Mouse (Mus musculus) heart, postnatal 0 days (tissue): ENCODE results near the gene Frrs1l. TPM values are rescaled to one million over a fixed set of nuclear protein-coding genes. Genes with fewer than 3 reads are reported as not detected.

Experiments used
- ATAC-seq: fragments of 200-750 bp; cut with Nextera tagmentation; 2 replicates; pipeline ENCODE4 v1.8.0; 2017; ENCODE audit warnings: low read depth, moderate number of reproducible peaks, moderate library complexity; ENCODE audit not compliant: insufficient read depth
- DNase-seq: peaks from one replicate; pipeline ENCODE4 v3.0.0-alpha.2; 2016; ENCODE audit warnings: low spot score
- H3K27ac ChIP-seq: fragments of 300-500 bp; sonication (generic); 2 replicates; pipeline ENCODE4 v1.5.1; 2014; ENCODE audit warnings: low read depth, mild to moderate bottlenecking
- H3K27me3 ChIP-seq: fragments of 300-500 bp; sonication (generic); 2 replicates; pipeline ENCODE4 v1.6.1; 2014; ENCODE audit warnings: low read length, mixed read lengths; ENCODE audit not compliant: control insufficient read depth, insufficient read depth
- H3K36me3 ChIP-seq: fragments of 300-500 bp; sonication (generic); replicated peaks from 2 replicates; pipeline ENCODE4 v1.6.1; 2014; ENCODE audit warnings: low read length, mixed read lengths; ENCODE audit not compliant: control insufficient read depth, insufficient read depth
- H3K4me1 ChIP-seq: fragments of 300-500 bp; sonication (generic); 2 replicates; pipeline ENCODE4 v1.6.1; 2014; ENCODE audit warnings: antibody characterized with exemption; ENCODE audit not compliant: control insufficient read depth, insufficient read depth
- H3K4me2 ChIP-seq: fragments of 300-500 bp; sonication (generic); 2 replicates; pipeline ENCODE4 v1.6.1; 2014; ENCODE audit warnings: low read depth, mild to moderate bottlenecking, low read length, moderate library complexity
- H3K4me3 ChIP-seq: fragments of 300-500 bp; sonication (generic); 2 replicates; pipeline ENCODE4 v1.5.1; 2014; ENCODE audit warnings: low read depth, low read length
- H3K9ac ChIP-seq: fragments of 300-500 bp; sonication (generic); replicated peaks from 2 replicates; pipeline ENCODE4 v1.6.1; 2014; ENCODE audit warnings: low read depth, low read length, mixed read lengths
- H3K9me3 ChIP-seq: fragments of 300-500 bp; sonication (generic); replicated peaks from 2 replicates; pipeline ENCODE4 v1.6.1; 2016; ENCODE audit warnings: low read length; ENCODE audit not compliant: control insufficient read depth
- CTCF ChIP-seq: IDR thresholded peaks from 2 replicates; pipeline ENCODE4 v1.5.1; 2016; ENCODE audit warnings: antibody characterized with exemption, control low read depth, low read depth
- EP300 ChIP-seq: IDR thresholded peaks from 2 replicates; pipeline ENCODE4 v1.6.1; 2016; ENCODE audit warnings: antibody characterized with exemption, low read depth
- WGBS: fragments of 180-500 bp; shearing (Covaris S2); extraction: QIAGEN DNeasy Blood & Tissue Kit; methylation state at CpG from one replicate; pipeline ENCODE4 v1.1.7; 2014; 5-methylcytosine and 5-hydroxymethylcytosine counted together
- polyA plus RNA-seq: library from polyadenylated mRNA; unstranded; fragments of >200 nt; fragmentation: Nextera tagmentation; extraction: Ambion mirVana; gene quantifications from 2 replicates; pipeline ENCODE4 v1.2.1, GENCODE M21; 2015
- total RNA-seq: library from RNA; depleted of rRNA; stranded (reverse); fragments of >200 nt; gene quantifications from 2 replicates; pipeline ENCODE4 v1.2.3, GENCODE M21; 2014; ENCODE audit warnings: low replicate concordance; rRNA removed

Frrs1l gene
- total and polyA plus RNA-seq, 2 experiments from 2014 or later: not detected

- WGBS: 88% methylated on average over 6 of the region's 6 CpGs
- H3K4me3 ChIP-seq: no peak overlapping the region
- no peaks in the 10 kb centered on the region for H3K27me3 ChIP-seq
- no peak for ATAC-seq
- H3K4me1 ChIP-seq: no peaks in the 10 kb centered on the region
- TF ChIP-seq EP300 (no peak), CTCF (no peak)
- H3K4me2 ChIP-seq: no peak overlapping the region
- DNase-seq: no peak
- H3K27ac ChIP-seq: no peak overlapping the region
- peaks cover 68% of the 10 kb centered on the region for H3K36me3 ChIP-seq
- H3K9ac ChIP-seq: no peak overlapping the region
- H3K9me3 ChIP-seq: no peaks in the 10 kb centered on the region
These were observed 75.9 kb downstream of the Frrs1l start for GRCm38 (mm10) chr4:56914338-56914737.

GRCm38 (mm10) chr4:56912382-56913001 is 77.7 kb downstream of the Frrs1l start:
- Histone ChIP-seq H3K27ac (no peak overlapping the region), H3K9ac (no peak overlapping the region), H3K36me3 (peaks cover 83% of the 10 kb centered on the region)

GRCm38 (mm10) chr4:56909568-56909967 is 80.6 kb downstream of the Frrs1l start:
- WGBS: 77% methylated on average over 3 of the region's 3 CpGs
- Histone ChIP-seq H3K27ac (no peak overlapping the region), H3K9ac (no peak overlapping the region), H3K36me3 (peaks cover 85% of the 10 kb centered on the region), H3K27me3 (no peaks in the 10 kb centered on the region), H3K4me2 (no peak overlapping the region), H3K4me1 (no peaks in the 10 kb centered on the region), H3K9me3 (no peaks in the 10 kb centered on the region), H3K4me3 (no peak overlapping the region)
- ATAC-seq: no peak
- no peak for DNase-seq
- no peak for TF ChIP-seq EP300
- TF ChIP-seq CTCF: no peak

More at GRCm38 (mm10) chr4:56912382-56913001, 77.7 kb downstream of the Frrs1l start:
- Histone ChIP-seq H3K4me1 (no peaks in the 10 kb centered on the region), H3K4me2 (no peak overlapping the region), H3K9me3 (no peaks in the 10 kb centered on the region), H3K4me3 (no peak overlapping the region), H3K27me3 (no peaks in the 10 kb centered on the region)
- 90% methylated on average over 7 of the region's 7 CpGs for WGBS
- DNase-seq (no peak), ATAC-seq (no peak)
- TF ChIP-seq EP300: no peak
- TF ChIP-seq CTCF: no peak

GRCm38 (mm10) chr4:56907671-56908070 is 82.5 kb downstream of the Frrs1l start:
- H3K9me3 ChIP-seq: no peaks in the 10 kb centered on the region
- ATAC-seq: no peak
- no peak for DNase-seq
- TF ChIP-seq EP300 (no peak), CTCF (no peak)
- H3K4me2 ChIP-seq: no peak overlapping the region
- H3K4me3 ChIP-seq: no peak overlapping the region
- peaks cover 86% of the 10 kb centered on the region for H3K36me3 ChIP-seq
- no peaks in the 10 kb centered on the region for H3K27me3 ChIP-seq
- WGBS: 93% methylated on average over 5 of the region's 5 CpGs
- H3K9ac ChIP-seq: no peak overlapping the region
- no peak overlapping the region for H3K27ac ChIP-seq
- H3K4me1 ChIP-seq: no peaks in the 10 kb centered on the region

Other genes starting within 250 kb of the Frrs1l start
- 0.35 TPM in 1 of 2 replicates, not detected in the other for gene Actl7b, start 248.9 kb downstream of the Frrs1l start, total RNA-seq
- gene Actl7b, start 248.9 kb downstream of the Frrs1l start, polyA plus RNA-seq: not detected in 2 replicates
- not detected in 2 replicates for gene Actl7a, start 247.0 kb downstream of the Frrs1l start, total RNA-seq
- not detected in 2 replicates for gene Actl7a, start 247.0 kb downstream of the Frrs1l start, polyA plus RNA-seq
- 20.4 and 25.5 TPM in 2 replicates for gene Elp1, start 188.1 kb downstream of the Frrs1l start, total RNA-seq
- 12.9 and 15.0 TPM in 2 replicates for gene Elp1, start 188.1 kb downstream of the Frrs1l start, polyA plus RNA-seq
- gene Fam206a, start 188.0 kb downstream of the Frrs1l start, total RNA-seq: 0.89 and 3.9 TPM in 2 replicates
- 4.0 and 4.2 TPM in 2 replicates for gene Fam206a, start 188.0 kb downstream of the Frrs1l start, polyA plus RNA-seq
- gene Ctnnal1, start 125.2 kb downstream of the Frrs1l start, total RNA-seq: 27.9 and 34.3 TPM in 2 replicates
- gene Ctnnal1, start 125.2 kb downstream of the Frrs1l start, polyA plus RNA-seq: 34.4 and 35.5 TPM in 2 replicates
- gene Tmem245, start 43.0 kb downstream of the Frrs1l start, total RNA-seq: 68.4 and 82.4 TPM in 2 replicates
- 21.1 and 23.7 TPM in 2 replicates for gene Tmem245, start 43.0 kb downstream of the Frrs1l start, polyA plus RNA-seq
- gene Epb41l4b, start 153.0 kb upstream of the Frrs1l start, total RNA-seq: 0.19 and 3.1 TPM in 2 replicates
- 0.34 and 0.37 TPM in 2 replicates for gene Epb41l4b, start 153.0 kb upstream of the Frrs1l start, polyA plus RNA-seq